Mouse (Mus musculus) frontal cortex, adult (tissue): Measurements from ENCODE around the gene Zfp784.

Source experiments
- ATAC-seq: cut with Nextera tagmentation; 2 replicates; pipeline ENCODE4 v1.9.2; 2017; ENCODE audit warnings: mild to moderate bottlenecking, moderate library complexity, mixed read lengths; ENCODE audit not compliant: low TSS enrichment

Gene Zfp784

DNA sequence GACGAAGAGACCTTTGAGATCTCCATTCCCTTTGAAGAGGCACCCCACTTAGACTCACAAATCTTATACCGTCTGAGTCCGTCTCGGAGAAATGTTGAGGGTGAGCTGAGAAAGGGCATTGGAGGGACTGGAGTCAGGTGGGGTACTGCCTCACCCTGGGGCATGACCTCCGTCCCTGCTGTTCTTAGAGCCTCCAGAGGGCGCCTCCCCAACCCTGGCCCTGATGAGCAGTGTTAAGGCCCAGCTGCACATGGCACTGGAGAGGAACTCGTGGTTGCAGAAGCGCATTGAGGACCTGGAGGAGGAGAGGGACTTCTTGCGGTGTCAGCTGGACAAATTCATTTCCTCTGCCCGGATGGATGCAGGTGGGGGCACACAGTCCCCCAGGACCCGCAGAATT, 19.6 kb upstream of the Zfp784 start:
- ATAC-seq: no peak

DNA sequence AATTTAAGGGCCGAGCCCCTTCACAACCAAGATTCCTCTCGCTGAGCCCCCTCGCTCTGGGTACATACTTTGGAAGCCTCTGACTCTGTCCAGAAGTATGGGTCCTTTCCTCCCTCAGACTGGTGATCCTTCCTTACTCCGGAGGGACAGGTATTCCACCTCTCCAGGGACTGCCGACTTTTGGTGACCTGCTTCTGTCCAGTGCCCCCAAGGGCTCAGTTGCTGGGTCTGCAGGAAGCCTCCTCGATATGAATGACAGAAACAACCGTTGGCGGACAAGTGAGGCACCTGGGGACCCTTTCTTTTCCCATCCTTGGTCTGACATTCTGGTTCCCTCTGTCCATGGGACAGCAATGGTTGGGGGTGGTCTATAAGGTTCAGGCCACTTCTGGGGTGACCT, 19.1 kb upstream of the Zfp784 start:
- no peak for ATAC-seq

DNA sequence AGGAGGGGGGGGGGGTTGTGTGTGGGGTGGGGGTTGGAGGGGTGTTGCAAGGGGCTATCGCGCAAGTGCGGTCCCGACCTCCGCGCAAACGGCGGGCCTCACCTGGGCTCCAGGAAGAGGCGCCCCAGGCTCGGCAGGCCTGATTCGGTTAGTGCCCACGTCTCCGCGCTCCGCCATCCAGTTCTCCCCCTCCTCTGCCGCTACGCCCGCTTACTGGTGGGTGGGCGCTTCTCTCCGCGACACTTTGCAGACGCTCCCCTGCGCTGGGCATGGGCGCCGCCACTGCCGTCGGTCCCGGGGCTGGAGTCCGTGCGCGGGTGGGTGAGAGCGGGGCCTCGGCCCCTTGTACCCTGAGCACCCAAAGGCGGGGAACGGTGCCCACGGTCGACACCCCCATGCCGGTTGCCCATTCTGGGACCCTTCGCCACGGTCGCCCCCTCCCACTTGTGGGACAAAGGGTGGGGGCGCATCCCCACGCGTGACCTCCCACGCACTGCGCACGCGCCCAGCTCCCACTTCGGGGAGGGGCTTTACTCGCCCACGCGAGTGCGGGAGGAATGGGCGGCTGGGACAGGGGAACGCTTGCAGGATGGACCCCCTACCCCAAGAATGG, 18.5 kb upstream of the Zfp784 start:
- ATAC-seq: no peak

DNA sequence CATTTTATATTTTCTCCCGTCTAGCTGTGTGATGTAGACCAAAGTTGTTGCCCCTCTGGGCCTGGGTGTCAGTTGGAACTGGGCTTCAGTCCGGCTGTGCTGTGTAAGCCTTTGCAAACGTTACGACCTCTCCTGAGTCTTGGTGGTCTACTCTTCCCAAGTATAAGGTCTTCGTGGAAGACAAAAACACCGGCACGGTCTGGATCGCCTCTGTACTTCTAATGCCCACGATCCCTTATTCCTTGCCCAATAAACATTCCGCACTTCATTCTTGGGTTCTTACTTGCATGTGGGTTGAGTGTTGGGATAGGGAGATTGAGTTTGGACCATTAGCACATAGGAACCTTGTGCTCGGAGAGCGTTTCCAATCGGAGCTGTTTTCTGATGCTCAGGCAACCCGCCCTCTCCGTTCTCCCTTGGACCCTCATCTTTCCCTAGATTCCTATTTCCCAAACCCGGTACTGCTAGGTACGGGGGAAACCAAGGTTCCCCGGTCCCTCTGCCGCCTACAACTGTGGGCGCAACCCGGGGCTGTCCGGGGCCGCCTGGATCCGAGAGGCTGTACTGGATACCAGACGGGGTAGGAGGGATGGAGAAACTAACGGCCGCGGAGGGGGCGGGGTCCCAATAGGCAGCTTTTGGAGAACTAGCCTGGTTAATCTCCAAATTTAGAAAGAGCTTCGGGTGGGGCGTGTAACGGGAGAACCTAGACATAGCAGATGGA, 15.4 kb upstream of the Zfp784 start:
- ATAC-seq: no peak

DNA sequence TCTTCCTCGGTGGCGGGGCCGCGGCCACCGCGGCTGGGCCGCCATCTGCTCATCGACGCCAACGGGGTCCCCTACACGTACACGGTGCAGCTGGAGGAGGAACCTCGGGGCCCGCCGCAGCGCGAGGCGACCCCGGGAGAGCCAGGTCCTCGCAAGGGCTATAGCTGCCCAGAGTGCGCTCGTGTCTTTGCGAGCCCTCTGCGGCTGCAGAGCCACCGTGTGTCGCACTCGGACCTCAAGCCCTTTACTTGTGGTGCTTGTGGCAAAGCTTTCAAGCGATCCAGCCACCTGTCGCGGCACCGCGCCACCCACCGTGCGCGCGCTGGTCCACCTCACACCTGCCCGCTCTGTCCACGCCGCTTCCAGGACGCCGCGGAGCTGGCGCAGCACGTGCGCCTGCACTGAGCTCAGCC, 14.7 kb upstream of the Zfp784 start:
- no peak for ATAC-seq

DNA sequence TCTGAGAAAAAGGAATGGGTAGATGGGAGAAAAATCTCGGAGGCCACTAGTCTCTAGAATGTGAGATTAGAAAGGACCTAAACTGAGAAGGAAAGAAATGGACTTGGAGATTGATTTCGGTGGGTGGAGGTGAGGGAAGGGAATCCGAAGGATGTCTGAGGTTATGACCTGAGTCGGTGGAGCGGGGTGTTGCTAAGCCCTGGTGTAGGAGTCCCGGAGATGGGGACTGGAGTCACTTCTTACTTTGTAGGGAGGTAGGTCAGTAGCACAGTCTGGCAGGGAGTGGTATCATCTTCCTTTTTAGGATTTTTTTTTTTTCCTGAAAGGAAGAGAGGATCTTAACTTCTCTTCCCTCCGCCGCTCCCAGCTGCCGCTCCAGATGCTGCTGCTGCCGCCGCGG, 14.2 kb upstream of the Zfp784 start:
- ATAC-seq: no peak

DNA sequence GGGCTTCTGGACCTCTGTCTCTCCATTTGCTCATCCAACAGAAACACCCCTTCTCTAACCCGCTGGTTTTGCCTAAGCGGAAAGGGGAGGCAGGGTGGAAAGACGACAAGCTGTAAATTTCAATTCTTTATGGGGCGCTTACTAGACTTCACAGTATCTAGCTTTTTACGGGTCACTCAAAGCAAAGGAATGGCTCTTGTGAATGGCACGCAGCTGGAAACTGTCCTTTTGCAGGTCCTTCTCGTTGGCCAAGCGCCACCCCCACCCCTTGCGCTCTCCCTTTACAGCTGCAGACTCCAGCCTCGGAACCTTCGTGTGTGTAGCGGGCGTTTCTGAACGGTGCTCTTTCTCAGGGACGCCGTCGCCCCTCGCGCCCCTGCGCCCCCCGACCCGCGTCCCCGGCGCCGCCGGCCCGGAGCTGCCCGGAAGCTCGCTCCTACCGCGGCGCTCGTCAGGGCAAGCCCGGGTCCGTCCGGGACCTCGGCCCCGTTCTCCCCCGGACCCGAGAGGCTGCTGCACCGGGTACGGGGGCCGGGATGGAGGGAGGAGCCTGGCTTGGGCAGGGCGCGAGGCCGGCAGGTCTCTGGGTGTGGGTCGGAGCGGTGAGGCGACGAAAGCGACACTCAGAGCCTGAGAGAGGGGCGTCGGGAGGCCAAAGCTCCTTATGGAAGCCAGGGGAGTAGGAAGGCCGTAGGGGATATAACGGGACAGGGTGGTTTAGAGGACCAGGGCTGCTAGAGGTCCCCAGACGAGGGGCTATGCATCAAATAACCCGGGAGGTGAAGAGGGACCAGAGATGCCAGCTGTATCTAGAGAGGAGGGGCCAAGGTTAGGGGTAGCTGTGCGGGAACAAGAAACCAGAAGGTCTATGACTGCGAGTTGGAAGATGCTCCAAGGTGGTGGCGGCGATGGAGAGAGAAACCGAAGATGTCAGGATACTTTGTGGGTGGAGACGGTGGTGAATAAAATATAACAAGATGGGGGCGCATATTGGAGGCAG, 13.2 kb upstream of the Zfp784 start, which contains the start of gene Zfp580:
Gene Zfp580, plus strand, starts transcription at position 346 of the 1,000 bp plus-strand sequence.
- ATAC-seq: peak; percentile 60

DNA sequence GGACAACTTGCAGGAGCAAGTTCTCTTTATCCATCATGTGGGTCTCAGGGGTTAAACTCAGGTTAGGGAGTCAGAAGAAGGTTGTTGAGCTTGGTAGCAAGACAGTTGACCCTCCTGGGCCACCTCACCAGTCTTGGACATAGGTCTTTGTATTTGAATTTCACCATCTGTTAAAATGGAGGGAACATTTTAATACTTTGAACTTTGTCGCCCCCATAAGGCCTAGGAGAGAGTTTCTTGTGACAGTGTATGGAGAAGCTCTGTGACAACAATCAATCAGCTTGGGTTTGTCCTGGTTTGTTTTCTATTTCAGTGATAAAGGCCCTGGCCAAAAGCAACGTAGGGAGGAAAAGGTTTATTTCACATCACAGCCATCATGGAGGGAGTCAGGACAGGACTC, 9.1 kb upstream of the Zfp784 start:
- no peak for ATAC-seq

DNA sequence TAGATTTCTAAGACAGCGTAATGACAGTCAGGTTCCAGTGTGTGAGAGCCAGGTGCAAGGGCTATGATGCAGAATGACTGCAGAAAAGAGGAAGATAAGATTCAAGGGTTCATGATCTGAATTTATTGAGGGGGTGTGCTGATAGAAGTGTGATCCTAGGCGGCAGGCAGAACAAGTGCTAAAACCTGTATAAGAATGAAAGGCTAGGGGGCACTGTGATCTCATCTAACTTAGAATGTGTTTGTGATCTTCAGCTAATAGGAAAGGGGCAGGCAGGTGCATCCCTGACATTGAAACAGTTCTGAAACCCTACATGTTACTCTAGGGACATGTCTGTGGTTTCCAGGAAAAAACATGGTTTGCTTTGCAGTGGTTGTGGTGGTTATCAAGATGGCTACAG, 7.9 kb upstream of the Zfp784 start:
- no peak for ATAC-seq

DNA sequence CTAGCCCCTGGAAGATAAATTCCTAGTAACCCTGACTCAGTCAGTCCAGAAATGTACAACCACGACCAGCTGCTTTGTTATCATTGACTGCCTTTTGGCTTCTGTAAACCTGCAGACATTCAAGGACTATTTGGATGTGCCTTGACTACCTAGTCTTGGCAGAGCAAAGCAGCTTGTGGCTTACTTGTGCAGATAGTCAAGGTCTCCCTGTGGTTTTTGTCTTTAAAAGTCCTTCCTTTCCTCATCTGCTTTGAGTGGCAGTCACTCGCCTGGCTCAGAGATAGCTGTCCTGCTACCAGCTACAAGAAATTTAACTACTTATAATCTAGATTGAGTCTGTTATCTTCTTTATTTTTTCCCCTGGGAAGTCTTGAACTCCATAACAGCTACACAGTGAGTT, 6.7 kb upstream of the Zfp784 start:
- no peak for ATAC-seq

DNA sequence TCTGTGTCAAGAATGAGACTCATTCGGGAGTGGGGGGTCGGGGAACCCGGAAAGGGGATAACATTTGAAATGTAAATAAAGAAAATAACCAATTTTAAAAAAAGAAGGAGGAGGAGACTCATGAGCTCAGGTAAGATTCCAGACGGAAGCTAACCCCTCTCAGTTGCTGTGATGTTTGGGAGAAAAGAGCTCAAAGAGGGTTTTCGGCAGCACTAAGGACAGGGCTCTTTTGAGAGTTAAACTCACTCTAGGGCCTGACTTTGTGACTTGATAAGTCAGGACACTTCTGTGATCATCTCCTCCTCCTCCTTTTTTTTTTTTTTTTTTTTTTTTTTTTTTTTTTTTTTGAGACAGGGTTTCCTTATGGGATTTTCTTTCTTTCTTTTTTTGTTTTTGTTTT, 694 bp upstream of the Zfp784 start:
- no peak for ATAC-seq

DNA sequence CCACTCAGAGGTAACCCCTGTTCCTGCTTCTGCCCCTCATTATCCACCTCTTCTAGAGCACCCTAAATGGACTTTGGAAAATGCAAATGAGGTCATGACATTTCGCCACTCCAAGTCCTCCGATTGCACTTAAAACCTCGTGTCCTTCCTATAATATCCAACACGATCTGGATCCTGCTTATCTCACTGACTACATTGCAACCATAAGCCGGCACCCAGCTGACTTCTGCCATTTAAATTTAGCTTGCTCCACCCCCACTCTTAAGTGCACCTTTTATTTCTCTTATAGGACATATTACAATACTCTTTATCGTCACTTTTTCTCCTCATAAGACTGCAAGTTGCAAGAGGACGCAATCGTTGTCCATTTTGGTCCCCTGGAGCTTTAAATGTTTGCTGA, 779 bp downstream of the Zfp784 start:
- no peak for ATAC-seq

DNA sequence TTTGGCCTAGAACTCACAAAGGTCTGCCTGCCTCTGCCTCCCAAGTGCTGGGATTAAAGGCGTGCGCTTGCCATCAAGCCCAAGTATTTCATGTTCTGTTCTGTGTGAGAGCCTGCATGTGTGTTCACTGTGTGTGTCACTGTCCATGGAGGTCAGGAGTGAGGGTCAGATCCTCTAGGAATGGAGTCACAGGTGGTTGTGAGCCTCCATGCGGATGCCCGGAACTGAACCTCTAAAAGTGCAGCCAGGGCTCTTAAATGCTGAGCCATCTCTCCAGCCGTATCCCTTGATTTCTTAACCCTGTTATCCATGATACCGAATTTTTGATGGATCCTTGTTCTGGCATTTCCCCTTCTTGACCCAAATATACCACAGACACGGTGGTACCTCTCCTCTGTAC, 1.2 kb downstream of the Zfp784 start:
- ATAC-seq: no peak

DNA sequence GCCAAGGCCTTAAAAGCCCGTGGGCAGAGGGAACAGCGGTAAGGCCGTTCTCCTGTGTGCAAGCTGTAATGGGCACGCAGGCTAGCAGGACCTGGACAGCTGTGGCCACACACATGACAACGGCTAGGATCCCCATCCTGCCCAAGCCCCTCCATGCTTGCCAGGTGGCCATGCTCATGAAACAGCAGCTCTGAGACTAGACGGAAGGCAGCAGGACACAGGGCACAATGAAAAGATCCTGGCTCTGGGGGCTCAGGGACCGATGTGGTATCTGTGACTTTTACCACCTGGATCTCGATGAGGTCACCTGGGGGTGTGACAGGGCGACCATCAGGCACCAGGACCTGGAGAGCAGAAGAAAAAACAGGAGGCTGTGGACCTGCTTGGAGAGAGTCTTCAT, 2.1 kb downstream of the Zfp784 start:
- no peak for ATAC-seq

DNA sequence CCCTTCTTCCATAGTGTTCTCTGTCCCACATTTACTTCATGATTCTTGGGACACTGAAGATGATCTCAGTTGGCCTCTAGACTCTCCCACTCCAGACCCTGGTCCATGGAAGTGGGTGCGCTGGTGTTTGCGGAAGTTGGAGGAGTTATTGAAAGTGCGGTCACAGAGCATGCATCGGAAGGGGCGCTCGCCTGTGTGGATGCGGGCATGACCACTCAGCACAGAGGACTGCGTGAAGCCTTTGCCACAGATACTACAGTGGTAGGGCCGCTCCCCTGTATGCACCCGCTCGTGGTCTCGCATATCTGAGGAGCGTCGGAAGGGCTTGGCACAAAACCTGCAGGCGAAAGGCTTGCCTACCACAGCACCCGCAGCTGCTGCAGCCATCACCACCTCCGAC, 2.6 kb downstream of the Zfp784 start:
- no peak for ATAC-seq

DNA sequence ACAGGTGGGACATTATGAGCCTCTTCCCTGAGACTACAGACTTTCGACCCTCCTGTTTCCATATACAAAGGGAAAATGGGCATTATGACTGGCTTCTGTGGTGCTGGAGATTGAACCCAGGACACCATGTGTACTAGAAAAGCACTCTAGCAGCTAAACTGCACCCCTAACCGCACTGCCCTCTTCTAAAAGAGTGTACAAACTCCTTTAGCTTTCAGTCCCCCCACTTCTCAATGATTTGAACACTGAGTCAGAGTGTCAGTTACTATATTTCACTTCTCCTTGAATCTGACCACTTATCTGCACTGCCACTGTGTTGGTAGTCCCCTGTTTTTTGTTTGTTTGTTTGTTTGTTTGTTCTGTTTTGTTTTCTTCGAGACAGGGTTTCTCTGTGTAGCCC, 4.4 kb downstream of the Zfp784 start, which contains the start of gene 4632433K11Rik:
Gene 4632433K11Rik, plus strand, starts transcription at position 301 of the 400 bp plus-strand sequence.
- no peak for ATAC-seq

DNA sequence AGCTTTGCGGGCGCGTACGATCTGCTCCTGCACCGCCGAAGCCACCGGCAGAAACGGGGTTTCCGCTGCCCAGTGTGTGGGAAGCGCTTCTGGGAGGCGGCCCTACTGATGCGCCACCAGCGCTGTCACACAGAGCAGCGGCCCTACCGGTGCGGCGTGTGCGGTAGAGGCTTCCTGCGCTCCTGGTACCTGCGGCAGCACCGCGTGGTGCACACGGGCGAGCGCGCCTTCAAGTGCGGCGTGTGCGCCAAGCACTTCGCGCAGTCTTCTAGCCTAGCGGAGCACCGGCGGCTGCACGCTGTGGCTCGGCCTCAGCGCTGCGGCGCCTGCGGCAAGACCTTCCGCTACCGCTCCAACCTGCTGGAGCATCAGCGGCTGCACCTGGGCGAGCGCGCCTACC, 6.8 kb downstream of the Zfp784 start:
- ATAC-seq: no peak

DNA sequence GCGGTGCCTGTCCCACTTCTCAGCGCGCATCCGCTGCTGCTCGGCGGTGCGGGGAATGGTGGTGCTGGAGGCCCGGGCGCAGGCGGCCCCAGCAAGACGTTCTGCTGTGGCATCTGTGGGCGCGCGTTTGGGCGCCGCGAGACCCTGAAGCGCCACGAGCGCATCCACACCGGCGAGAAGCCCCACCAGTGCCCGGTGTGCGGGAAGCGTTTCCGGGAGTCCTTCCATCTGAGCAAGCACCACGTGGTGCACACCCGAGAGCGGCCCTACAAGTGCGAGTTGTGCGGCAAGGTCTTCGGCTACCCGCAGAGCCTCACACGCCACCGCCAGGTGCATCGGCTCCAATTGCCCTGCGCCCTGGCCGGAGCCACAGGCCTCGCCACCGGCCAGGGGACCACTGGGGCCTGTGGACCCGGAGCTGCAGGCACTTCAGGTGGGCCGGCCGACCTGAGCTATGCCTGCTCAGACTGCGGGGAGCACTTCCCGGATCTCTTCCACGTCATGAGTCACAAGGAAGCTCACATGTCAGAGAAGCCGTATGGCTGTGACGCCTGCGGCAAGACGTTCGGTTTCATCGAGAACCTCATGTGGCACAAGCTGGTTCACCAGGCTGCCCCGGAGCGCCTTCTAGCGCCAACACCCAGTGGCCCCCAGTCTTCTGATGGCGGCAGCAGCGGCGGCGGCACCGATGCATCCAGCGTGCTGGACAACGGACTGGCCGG, 7.5 kb downstream of the Zfp784 start:
- ATAC-seq: no peak

DNA sequence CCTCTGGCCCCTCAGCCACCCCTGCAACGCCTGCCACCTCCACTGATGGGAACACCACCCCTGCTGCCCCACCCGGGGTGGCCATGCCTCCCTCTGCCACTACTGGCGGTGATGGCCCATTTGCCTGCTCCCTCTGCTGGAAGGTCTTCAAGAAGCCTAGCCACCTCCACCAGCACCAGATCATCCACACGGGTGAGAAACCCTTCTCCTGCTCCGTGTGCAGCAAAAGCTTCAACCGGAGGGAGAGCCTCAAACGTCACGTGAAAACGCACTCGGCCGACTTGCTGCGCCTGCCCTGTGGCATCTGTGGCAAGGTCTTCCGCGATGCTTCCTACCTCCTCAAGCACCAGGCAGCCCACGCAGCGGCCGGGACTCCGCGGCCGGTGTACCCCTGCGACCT, 8.3 kb downstream of the Zfp784 start:
- ATAC-seq: no peak

DNA sequence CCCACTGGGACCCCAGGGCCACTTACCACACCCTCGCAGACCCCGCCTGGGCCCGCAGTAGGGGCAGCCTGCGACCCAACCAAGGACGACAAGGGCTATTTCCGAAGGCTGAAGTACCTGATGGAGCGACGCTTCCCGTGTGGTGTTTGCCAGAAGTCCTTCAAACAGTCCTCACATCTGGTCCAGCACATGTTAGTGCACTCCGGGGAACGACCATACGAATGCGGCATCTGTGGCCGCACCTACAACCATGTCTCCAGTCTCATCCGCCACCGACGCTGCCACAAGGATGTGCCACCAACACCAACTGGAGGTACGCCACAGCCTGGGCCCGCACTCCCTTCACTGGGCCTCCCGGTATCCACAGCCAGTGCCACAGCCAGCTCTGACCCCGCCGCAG, 8.7 kb downstream of the Zfp784 start:
- no peak for ATAC-seq

DNA sequence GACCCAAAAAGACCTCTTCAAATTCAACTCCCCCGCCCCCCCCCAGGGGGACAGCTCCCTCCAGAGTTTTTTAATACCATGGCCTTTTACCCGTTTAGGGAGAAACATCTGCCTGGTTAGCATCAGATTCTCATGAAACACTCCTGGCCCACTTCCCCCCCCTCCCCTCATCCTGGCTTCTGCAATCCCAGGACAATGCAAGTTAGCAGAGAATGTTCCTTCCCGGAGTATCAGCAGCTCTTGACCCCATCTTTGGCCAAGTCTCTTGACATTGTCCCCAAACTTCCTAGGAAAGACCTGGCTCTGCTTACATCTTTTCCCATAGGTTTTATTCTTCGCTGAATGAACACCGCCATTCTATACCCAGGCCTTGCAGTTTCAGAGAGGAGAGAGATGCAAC, 17.0 kb downstream of the Zfp784 start:
- ATAC-seq: no peak

DNA sequence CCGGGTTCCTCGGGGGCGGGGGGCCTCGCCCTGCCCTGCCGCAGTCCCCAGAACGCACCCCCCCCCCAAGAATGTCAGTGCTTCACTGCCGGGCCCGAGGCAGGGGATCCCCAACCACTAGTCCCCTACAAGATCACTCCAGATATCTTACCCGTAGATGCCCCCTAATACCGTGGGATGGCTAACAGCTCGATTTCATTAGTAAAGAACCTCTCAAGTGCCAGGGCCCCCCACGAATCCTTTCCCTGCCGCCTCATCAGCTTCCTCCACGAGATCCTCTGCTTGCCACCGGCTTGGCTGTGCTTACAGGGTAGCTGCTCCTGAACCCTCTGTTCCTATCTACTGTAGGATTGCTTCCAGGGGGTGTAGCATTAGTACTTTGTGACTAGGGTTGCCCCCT, 17.6 kb downstream of the Zfp784 start:
- peak; percentile 2; the same call in 1 of the 2 replicates for ATAC-seq
